In genomic region chr11:121017703-121018102, GRCm38 (mm10) we compare ENCODE assay signal across 8 mouse cellular contexts. TPM values are rescaled to one million over a fixed set of nuclear protein-coding genes. Genes with fewer than 3 reads are reported as not detected.
A peak's percentile ranks its signal among the peaks of the same experiment; 100 is the strongest.
DNase-seq lines count a peak whose midpoint lies in the region; ATAC-seq lines count a peak whose summit lies in the region.

No protein-coding gene starts in this region.

- no peaks in the 10 kb centered on the region for H3K36me3 ChIP-seq in heart, embryonic 11.5 days (ENCODE audit: control insufficient read depth, insufficient read depth, low read length)
- H3K36me3 ChIP-seq in intestine, embryonic 16.5 days (ENCODE audit: control insufficient read depth, insufficient read depth, low read length): no peaks in the 10 kb centered on the region
- H3K36me3 ChIP-seq in limb, embryonic 10.5 days: no peaks in the 10 kb centered on the region
- no peaks in the 10 kb centered on the region for H3K36me3 ChIP-seq in midbrain, embryonic 12.5 days

- H3K4me1 ChIP-seq in heart, embryonic 11.5 days (ENCODE audit: control insufficient read depth, insufficient read depth, low read length): peaks cover 4% of the 10 kb centered on the region; the same call in 1 of the 2 replicates
- H3K4me1 ChIP-seq in intestine, embryonic 16.5 days (ENCODE audit: control insufficient read depth, insufficient read depth, low read length): peaks cover 7% of the 10 kb centered on the region
- peaks cover 6% of the 10 kb centered on the region; the same call in 1 of the 2 replicates for H3K4me1 ChIP-seq in limb, embryonic 10.5 days
- no peaks in the 10 kb centered on the region for H3K4me1 ChIP-seq in midbrain, embryonic 12.5 days

- ATAC-seq in heart, embryonic 11.5 days (replicated peaks; ENCODE audit: insufficient number of reproducible peaks, low FRiP score, low TSS enrichment): no peak
- ATAC-seq in common myeloid progenitor, adult 5-6 weeks (replicated peaks; ENCODE audit: low read depth, poor library complexity, severe bottlenecking): peak; percentile 84
- ATAC-seq in intestine, embryonic 16.5 days: peak; percentile 83
- peak; percentile 41; the same call in 1 of the 2 replicates for ATAC-seq in midbrain, embryonic 12.5 days (ENCODE audit: low FRiP score, low read depth)

- peak; percentile 93 for DNase-seq in heart, adult 11 months
- peak; percentile 67 for DNase-seq in gastrocnemius, postnatal 14 days
- peak; percentile 72 for DNase-seq in limb, embryonic 10.5 days (ENCODE audit: low spot score)
- DNase-seq in spleen, adult 12 weeks (ENCODE audit: low spot score): peak; percentile 41

- H3K4me3 ChIP-seq in heart, embryonic 11.5 days (ENCODE audit: low read depth, low read length): no peak overlapping the region
- H3K4me3 ChIP-seq in intestine, embryonic 16.5 days (ENCODE audit: low read length): no peak overlapping the region
- H3K4me3 ChIP-seq in limb, embryonic 10.5 days: no peak overlapping the region
- H3K4me3 ChIP-seq in midbrain, embryonic 12.5 days: no peak overlapping the region

- WGBS in heart, embryonic 11.5 days (ENCODE audit: insufficient replicate concordance): 25% methylated on average over 3 of the region's 3 CpGs
- WGBS in intestine, embryonic 16.5 days: 35% methylated on average over 3 of the region's 3 CpGs
- 41% methylated on average over 3 of the region's 3 CpGs for WGBS in limb, embryonic 10.5 days
- 44% methylated on average over 3 of the region's 3 CpGs for WGBS in midbrain, embryonic 12.5 days

- intact Hi-C loops in gastrocnemius, postnatal 14 days (cut with DNase I; ENCODE audit: low total_unique reads): no loop called here

- no peak overlapping the region for H3K27ac ChIP-seq in heart, embryonic 11.5 days (ENCODE audit: low read depth, low read length)
- no peak overlapping the region for H3K27ac ChIP-seq in intestine, embryonic 16.5 days (ENCODE audit: low read length)
- no peak overlapping the region for H3K27ac ChIP-seq in limb, embryonic 10.5 days
- H3K27ac ChIP-seq in midbrain, embryonic 12.5 days (replicated peaks): no peak overlapping the region

- H3K9ac ChIP-seq in heart, embryonic 11.5 days (ENCODE audit: low read depth, low read length): no peak overlapping the region
- no peak overlapping the region for H3K9ac ChIP-seq in intestine, embryonic 16.5 days (ENCODE audit: low read depth, low read length)
- no peak overlapping the region for H3K9ac ChIP-seq in midbrain, embryonic 12.5 days (replicated peaks)

- no peaks in the 10 kb centered on the region for H3K9me3 ChIP-seq in heart, embryonic 11.5 days (replicated peaks; ENCODE audit: control insufficient read depth, low read length)
- H3K9me3 ChIP-seq in intestine, embryonic 16.5 days (ENCODE audit: control insufficient read depth, low read length): no peaks in the 10 kb centered on the region
- no peaks in the 10 kb centered on the region for H3K9me3 ChIP-seq in limb, embryonic 10.5 days (replicated peaks)
- H3K9me3 ChIP-seq in midbrain, embryonic 12.5 days: no peaks in the 10 kb centered on the region

- H3K4me2 ChIP-seq in heart, embryonic 11.5 days: no peak overlapping the region
- H3K4me2 ChIP-seq in intestine, embryonic 16.5 days (ENCODE audit: low read depth, low read length): no peak overlapping the region
- no peak overlapping the region for H3K4me2 ChIP-seq in midbrain, embryonic 12.5 days (replicated peaks)

- H3K27me3 ChIP-seq in heart, embryonic 11.5 days (ENCODE audit: control insufficient read depth, insufficient read depth, low read length): no peaks in the 10 kb centered on the region
- no peaks in the 10 kb centered on the region for H3K27me3 ChIP-seq in intestine, embryonic 16.5 days (replicated peaks; ENCODE audit: control insufficient read depth, insufficient read depth, low read length)
- H3K27me3 ChIP-seq in limb, embryonic 10.5 days (ENCODE audit: low read depth, poor library complexity, severe bottlenecking): 0 out of 2 replicates have a peak, but pooled peaks cover 4% of the 10 kb centered on the region
- H3K27me3 ChIP-seq in midbrain, embryonic 12.5 days: peaks cover 4% of the 10 kb centered on the region; the same call in 1 of the 2 replicates

RNA-seq across cellular contexts. Expression of gene Cd7, which starts 21.5 kb away (rescaled TPM):
- 0.31 TPM in 1 of 2 replicates, not detected in the other for polyA plus RNA-seq in heart, embryonic 11.5 days (2014; fragmentation: Nextera tagmentation; extraction: Ambion mirVana)
- total RNA-seq in common myeloid progenitor, adult 5-6 weeks (2017): 1.1 and 3.1 TPM in 2 replicates
- not detected for total RNA-seq in gastrocnemius, postnatal 14 days (2021)
- polyA plus RNA-seq in intestine, embryonic 16.5 days (2015; fragmentation: Nextera tagmentation; extraction: Ambion mirVana): 6.7 and 7.9 TPM in 2 replicates
- polyA plus RNA-seq in limb, embryonic 10.5 days (2016; fragmentation: Nextera tagmentation; extraction: Ambion mirVana): not detected in 2 replicates
- not detected in 2 replicates for polyA plus RNA-seq in midbrain, embryonic 12.5 days (2016; fragmentation: Nextera tagmentation; extraction: Ambion mirVana)

RNA-seq across cellular contexts. Expression of gene Csnk1d, which starts 26.6 kb away (rescaled TPM):
- polyA plus RNA-seq in heart, embryonic 11.5 days (2014; fragmentation: Nextera tagmentation; extraction: Ambion mirVana): 47.9 and 58.5 TPM in 2 replicates
- total RNA-seq in common myeloid progenitor, adult 5-6 weeks (2017): 65.0 and 84.8 TPM in 2 replicates
- total RNA-seq in gastrocnemius, postnatal 14 days (2021): 10 to 100 TPM; 50.2 to 56.9 TPM
- polyA plus RNA-seq in intestine, embryonic 16.5 days (2015; fragmentation: Nextera tagmentation; extraction: Ambion mirVana): 93.9 and 97.7 TPM in 2 replicates
- 126 and 136 TPM in 2 replicates for polyA plus RNA-seq in limb, embryonic 10.5 days (2016; fragmentation: Nextera tagmentation; extraction: Ambion mirVana)
- polyA plus RNA-seq in midbrain, embryonic 12.5 days (2016; fragmentation: Nextera tagmentation; extraction: Ambion mirVana): 167 and 170 TPM in 2 replicates

RNA-seq across cellular contexts. Expression of gene Sectm1b, which starts 45.7 kb away (rescaled TPM):
- polyA plus RNA-seq in heart, embryonic 11.5 days (2014; fragmentation: Nextera tagmentation; extraction: Ambion mirVana): not detected in 2 replicates
- not detected in 2 replicates for total RNA-seq in common myeloid progenitor, adult 5-6 weeks (2017)
- total RNA-seq in gastrocnemius, postnatal 14 days (2021): not detected
- 0.93 and 2.6 TPM in 2 replicates for polyA plus RNA-seq in intestine, embryonic 16.5 days (2015; fragmentation: Nextera tagmentation; extraction: Ambion mirVana)
- polyA plus RNA-seq in limb, embryonic 10.5 days (2016; fragmentation: Nextera tagmentation; extraction: Ambion mirVana): not detected in 2 replicates
- not detected in 2 replicates for polyA plus RNA-seq in midbrain, embryonic 12.5 days (2016; fragmentation: Nextera tagmentation; extraction: Ambion mirVana)

Comparison
In these comparisons a context has a peak if more than half of its experiments do, and no peak if none do; other contexts are left out.
1. DNase-seq: peak in every context shown above with its lines; median percentile 93 in heart, adult 11 months; 72 in limb, embryonic 10.5 days; 67 in gastrocnemius, postnatal 14 days; 41 in spleen, adult 12 weeks.